Mouse (Mus musculus): ENCODE measurements at regions not wholly inside any gene's neighbourhood (a gene's known extent, or its start where the extent isn't known, plus 50 kb on each side); places are given as distances from the start of the nearest gene placed in this dataset.

DNA sequence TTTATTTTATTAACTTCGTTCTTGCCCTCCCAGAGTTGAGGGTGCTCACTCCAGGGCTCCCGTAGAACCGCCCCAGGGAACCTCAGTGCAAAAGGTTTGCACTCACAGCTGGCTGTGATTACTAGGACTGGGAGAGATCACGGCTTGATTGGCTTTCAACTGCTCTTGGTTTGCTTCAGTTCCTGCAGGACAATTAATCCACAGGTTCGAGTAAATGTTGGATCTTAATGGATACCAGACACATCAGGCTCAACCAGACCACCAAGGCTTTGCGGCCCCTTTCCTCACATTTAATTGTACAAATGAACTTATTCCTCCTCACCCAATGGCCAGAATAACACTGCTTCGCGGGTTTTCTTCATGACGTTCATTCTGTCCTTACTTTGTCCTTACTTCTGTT is 502.9 kb downstream of the Kcnj2 start:
- no peak for DNase-seq (ENCODE audit: low spot score)

DNA sequence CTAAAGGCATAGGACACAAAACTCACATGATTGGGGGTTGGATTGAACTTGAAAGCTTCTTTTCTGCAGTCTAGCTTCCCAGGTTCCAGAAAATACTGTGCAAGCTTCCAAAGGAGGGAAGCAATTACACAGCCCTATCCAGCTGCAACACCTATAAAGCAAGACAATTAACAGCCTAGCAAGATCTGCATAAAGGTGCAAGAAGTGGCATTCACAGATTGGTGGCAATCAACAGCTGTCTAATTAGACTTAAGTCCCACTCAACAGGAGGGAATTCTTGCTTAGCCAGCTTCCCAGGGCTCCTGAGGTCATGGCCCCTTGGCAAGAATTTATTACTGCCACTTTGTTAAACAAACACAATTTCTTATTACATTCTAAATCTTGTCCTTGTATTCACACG is 511.9 kb downstream of the Kcnj2 start:
- no peak for DNase-seq (ENCODE audit: low spot score)

DNA sequence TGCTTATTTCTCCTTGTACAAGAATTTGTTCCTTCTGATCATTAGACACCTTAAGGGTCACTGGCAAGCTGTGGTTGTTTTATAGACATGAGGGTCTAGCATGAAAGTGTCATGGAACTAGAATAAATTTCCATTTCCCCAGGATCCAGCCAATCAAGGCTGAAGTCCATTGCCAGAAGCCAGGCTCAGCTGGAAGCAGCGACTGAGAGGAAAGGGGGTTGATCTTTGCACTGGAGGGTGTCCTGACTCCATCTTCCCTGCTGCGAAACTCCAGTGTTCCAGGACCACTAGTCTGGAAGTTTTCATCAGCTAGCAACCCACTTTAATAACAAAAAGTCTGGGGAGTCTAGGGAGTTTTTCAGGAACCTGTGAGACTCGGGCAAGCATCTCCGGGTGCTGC is 517.0 kb downstream of the Kcnj2 start:
- no peak for DNase-seq (ENCODE audit: low spot score)

DNA sequence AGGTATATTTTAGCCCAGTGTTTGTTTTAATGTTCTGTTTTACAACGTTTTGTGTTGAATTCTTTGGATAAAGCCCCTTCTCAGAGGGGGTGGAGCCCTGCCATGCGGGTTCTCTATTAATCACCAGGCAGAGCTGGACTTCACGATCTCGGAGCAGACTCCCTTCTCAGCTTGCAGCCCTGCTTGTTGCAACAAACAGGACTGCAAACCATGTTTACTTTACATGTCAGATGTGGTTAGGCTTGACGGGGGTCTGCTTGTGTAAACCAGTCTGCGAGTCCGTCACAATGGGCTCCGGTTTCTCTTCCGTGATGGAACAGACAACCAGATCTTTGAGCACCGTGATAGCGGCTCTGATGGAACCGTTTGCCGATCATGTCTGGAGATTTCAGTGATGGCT is 517.6 kb downstream of the Kcnj2 start:
- DNase-seq (ENCODE audit: low spot score) = no peak

DNA sequence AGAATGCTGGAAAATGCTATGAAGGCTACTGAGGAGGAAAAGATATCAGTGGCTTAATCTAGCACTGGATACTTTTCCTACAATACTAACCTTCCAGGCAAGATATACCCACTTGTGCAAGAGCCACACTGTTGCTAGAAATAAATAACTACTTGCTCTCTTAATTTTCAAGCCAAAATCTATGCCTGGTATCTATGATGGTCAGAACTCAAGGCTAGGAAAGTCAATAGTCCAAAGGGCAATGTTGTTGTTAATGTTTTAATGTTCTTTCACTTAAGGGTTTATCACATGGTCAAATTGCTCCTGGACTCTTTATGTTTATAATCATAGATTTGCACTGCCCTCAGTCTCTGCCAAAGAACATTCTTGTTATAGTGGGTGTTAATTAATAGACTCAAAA is 533.5 kb downstream of the Kcnj2 start:
- no peak for DNase-seq (ENCODE audit: low spot score)

DNA sequence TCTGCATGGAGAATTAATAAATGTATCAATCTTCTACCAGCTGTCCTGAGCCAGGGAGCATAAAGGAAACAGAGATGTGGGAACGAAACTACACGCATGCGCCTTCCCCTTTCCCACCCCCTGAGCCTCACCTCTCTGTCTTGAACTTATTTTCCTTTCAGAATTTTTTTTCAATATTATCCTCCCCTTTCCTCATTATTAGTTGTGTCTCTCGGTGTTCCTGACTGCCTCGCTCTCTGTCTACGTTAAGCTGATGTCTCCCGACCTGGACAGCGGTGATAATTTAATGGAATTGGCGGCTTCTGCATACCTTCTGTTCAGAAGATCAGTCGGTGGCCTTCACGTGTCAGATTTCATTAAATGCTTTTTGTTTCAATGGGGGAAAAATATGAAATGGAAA is 539.2 kb downstream of the Kcnj2 start:
- DNase-seq (ENCODE audit: low spot score) = no peak

DNA sequence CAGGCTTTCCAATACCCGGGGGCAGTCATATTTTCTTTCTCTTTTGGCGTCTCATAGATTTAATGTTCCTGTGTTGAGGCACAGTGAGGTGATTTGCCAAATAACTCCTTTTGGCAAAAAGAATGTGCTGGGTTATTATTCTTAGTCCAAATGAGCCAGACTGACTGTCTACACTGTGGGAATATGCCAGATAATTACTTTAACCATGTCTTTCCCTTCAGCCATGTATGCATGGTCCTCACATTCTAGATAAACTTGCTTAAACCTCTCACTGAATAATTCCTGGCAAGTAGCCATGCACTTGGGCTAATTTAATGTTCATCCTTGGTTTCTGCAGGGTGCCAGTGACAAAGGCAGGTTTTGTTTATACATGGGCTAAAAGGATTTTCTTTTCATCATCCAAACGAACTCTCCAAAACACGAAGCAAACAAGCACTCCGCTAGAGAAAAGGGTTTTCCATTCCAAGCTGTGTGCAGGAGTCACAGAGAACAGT is 544.6 kb downstream of the Kcnj2 start:
- no peak for DNase-seq (ENCODE audit: low spot score)

DNA sequence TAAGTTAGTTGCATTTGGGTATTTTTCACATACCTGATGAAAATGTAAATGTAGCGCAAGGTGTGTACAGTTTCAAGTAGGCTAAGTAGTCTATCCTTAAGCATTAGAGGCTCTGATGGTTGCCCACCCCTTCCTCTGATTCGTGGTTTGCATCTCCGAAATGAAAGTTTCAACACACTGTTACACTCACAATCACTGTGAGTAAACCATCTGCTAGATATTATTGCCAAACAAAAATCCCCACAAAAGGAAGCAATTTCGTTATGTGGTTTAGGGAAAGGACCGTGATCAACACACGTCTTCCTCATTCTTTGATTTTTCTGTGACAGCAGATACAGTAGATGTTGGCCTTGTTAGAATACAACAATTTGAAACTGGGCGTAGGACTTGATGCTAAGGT is 577.6 kb downstream of the Kcnj2 start:
- DNase-seq (ENCODE audit: low spot score) = no peak

DNA sequence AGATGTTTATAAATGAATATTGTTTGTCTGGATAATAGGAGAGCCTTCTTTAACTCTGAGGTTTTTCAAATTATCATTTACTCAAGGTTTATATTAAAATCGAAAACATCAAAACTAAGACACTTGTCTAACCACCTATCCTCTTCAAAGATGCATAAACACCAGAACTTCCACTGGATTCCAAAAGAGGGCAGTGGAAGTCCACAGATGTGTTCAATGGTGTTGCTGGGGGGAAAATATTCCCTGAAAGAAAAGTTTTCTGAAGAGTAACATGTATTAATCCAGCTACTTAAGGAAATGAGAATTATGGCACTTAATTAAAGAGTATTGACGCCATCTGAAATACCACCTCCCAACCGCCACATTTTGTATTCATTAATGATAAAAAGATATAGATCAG is 586.9 kb downstream of the Kcnj2 start:
- DNase-seq (ENCODE audit: low spot score) = peak; percentile 2

DNA sequence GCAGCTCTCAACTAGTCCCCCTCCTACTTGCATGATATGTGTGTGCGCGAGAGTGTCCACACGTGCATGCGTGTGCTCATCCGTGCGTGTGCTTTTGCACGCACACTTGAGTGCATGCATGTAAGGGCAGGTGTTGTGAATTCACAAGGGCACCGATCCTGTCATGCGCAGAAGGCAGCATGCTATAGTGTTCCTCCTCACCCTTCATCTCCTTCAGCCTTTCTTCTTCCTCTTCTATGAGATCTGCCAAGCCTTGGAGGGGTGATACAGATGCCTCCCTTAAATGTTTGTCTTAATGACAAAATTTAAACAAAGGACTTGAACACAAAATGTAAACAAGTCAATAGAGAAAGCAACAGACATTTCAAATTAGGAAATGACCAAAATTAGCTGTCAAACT is 591.8 kb downstream of the Kcnj2 start:
- DNase-seq (ENCODE audit: low spot score) = no peak

DNA sequence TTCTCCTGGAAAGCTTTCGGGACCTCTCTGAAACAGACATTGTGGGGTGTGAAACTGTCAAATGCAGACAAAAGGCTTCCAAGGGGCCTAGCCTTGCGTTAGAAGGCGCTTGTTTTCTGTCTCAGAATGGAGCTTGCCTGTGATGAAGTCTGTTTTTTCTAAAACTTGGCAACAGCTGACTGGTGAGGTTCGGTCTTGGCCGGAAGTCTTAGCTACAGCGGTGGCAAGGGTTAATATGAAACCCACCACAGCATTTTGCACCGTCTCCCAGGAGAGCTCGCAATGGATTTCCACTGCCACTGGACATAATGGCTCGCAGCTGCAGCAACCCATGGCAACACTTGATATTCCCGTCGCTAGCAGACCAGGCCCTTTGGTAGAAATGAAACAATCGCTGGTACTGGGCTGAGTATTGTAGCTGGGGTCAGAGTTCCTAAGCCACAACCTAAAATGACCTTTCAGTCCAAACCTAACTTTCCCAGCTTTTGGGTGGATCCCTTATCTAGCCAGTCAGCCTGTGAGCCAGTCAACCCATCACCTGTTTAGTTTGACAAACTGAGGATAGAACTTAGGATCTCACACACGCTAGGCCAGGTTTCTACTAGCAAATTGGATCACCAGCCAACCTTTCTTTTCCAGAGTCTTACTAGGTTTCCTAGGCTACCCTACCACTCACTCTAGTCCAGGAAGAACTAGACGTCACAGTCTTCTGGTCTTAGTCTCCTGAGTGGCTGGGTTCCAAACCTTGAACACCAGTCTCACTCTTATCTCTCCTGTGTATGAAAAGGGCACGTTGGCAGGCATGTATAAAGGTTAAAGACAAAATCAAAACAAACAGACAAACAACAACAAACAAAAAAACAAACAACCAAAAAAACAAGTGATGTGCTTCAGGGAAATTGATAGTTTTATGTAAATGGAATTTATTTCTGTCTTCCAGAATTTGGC is 592.7 kb downstream of the Kcnj2 start:
- no peak for DNase-seq (ENCODE audit: low spot score)

DNA sequence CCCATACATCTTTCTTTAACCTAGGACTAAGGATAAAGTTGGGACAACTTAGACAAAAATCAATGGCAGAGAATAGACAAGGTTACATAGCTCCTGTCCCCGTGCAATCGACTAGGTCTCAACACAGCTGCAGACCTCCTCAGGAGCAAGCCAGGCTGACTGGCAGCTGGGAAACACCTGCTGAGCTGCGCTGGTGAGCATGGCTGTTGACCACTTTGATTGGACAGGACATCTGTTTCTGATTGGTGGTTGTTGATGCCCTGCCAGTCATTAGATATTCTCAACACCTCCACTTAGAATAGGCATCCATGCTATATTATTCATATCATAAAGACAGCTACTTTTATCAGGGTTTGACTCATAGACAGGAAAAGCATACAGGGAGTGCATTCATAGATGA is 597.3 kb downstream of the Kcnj2 start:
- DNase-seq (ENCODE audit: low spot score) = no peak

DNA sequence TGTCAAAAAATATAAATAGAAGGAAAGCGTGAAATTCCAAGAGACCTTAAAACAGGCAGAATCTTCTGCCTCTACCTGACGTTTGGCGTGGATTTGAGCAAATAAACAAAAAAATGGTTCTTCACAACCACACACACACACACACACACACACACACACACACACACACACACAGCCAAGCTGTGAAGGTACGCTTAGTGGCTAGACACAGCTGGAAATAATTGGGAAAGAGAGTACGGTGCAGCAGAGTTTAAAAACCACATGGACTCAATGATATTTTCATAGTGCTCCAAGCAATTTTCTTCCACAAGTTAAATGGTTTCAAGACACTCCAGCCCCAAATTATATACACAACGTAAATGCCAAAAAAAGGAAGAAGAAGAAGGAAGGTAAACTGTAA is 600.4 kb downstream of the Kcnj2 start:
- no peak for DNase-seq (ENCODE audit: low spot score)

DNA sequence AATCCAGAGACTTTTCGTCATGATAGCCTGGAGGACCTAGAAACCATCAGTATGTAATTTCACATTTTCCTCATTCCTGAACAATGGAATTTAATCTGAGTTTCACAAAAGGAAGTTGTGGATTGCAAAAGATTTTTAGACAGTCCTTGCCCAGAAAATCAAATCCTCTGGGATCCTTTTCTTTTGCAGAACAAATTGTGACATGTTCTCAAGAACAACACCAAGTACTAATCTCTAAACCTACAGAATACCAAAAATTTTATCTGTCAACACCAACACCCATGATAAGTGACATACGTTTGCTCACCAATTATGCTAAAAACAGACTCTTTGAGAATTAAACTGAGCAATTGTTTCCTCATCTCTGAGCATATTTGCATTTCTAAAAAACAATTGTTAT is 605.9 kb downstream of the Kcnj2 start:
- no peak for DNase-seq (ENCODE audit: low spot score)

DNA sequence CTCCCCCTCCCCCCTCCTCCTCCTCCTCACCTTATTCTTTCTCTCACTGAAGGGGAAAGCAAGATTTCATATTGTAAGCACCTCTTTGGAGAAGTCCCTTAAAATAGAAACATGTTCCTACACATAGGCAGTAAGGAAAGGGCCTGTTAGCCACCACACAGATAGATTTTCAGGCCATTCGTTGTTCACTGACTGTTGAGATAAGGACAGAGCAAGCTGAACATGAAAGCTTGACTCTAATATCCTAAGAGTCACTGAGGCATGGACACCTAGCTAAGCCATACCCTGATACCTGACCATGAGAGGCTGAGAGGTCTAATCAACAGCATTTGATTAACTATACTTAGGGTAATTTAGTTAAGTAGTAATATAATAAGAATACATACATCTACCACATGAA is 609.7 kb downstream of the Kcnj2 start:
- DNase-seq (ENCODE audit: low spot score) = no peak

DNA sequence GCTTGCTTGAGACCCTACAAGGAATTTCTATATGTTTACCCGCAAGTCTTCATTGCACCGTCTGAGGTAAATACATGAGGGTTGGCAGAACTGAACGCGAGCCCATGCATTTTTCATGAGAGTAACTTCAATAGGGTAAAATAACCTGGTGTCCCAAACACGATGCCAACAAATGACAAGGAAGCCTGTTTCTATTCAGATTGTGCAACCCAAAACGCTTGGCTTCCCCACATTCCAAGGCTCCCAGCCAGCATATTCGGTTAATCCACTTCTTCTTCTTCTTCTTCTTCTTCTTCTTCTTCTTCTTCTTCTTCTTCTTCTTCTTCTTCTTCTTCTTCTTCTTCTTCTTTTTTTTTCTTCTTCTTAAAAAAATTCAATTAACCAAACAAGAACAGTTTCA is 616.4 kb downstream of the Kcnj2 start:
- peak; percentile 7 for DNase-seq (ENCODE audit: low spot score)

DNA sequence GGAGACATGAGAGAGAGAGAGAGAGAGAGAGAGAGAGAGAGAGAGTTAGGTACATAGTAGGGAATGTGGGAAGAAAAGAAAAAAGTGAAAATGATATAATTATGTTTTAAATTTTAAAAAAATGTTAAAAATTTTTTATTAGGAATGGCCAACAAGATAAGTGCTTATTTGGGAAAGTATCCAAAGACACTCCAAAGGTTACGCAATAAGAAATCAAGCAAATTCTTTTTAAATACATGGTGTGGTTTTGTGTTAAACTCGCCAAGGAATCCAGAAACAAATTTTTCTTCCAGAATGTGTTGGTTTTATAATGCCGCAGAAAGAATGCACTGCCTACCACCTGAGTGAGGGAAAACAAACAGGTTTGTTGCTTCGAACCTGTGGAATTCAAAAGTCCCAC is 617.9 kb downstream of the Kcnj2 start:
- DNase-seq (ENCODE audit: low spot score) = peak; percentile 32

DNA sequence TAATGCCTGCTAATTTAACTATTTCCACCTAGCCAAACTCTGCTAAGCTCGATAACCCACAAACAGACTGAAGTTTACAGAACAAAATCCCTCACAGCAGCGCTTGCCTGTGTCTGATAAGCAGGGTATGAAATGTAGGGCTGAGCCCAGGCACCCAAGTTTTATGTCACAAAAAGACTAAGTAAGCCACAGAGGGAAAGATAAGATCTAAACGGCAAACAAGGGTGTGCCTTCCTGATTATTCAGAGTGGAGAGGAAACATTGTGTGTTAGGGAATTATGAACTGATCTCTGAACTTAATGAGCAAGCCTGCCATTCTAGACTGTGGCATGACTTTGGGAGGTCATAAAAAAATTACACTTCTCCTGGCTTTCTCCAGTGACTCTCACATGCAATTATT is 621.8 kb downstream of the Kcnj2 start:
- DNase-seq (ENCODE audit: low spot score) = peak; percentile 2

DNA sequence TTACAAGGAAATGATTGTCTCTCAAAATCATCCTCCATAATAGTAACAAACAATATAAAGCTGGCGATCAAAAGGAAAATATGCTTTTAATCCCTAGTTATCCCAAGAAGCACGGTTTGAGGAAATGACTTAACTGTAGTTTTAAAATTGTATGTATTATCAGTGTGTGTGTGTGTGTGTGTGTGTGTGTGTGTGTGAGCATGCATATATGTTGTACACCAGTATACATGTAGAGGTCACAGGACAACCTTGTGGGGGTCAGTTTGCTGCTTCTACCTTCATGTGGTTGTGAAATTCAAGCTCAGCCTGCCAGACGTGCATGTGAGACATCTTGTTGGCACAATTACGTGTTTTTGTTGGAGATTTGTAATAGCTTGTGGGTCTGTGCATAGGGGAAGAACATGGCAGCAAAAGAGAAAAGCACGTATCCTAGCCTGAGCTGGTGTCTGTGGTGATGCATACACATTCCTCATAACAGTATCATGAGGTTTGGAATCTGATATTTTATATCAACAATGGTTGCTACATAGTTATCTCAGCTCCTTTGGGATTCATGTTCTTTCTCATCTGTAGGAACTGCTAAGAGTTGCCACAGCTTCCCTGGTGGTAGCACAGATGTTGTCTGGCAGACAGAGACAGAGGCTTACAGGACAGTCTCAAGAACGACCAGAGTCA is 622.4 kb downstream of the Kcnj2 start:
- DNase-seq (ENCODE audit: low spot score) = no peak

DNA sequence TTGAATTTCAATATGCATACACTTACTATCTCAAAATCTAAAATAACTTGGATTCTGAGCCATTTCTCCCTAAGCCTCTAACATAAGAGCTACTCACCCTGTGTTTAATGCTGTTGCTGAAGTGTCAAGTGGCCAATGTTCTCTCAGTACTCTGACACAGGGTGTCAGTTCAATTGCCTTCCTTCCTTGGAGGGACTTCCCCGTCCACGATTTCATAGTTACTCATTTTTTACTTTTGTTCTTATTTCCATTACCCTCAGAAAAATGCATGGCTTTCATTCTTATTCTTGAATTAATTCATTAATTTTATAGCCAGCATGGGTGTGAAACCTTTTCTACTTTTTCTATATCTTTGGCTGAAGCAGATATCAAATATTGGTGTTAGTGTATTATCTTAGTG is 623.9 kb downstream of the Kcnj2 start:
- no peak for DNase-seq (ENCODE audit: low spot score)

DNA sequence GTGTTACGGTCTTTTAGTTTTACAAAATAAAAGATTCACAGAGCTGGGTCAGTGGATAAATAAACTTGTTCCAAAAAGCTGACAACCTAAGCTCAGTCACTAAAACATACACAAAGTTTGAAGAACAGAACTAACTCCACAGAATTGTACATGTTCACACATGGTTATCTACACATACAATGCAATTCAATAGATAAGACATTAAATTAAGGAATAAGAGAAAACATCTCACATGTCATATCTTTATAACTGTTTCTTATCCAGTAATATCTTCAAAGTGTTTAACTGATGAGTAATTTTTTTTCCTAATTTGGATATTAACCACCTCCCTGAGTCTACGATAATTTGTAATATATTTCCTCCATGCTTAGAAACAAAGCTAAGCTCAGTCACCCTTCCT is 625.5 kb downstream of the Kcnj2 start:
- no peak for DNase-seq (ENCODE audit: low spot score)

DNA sequence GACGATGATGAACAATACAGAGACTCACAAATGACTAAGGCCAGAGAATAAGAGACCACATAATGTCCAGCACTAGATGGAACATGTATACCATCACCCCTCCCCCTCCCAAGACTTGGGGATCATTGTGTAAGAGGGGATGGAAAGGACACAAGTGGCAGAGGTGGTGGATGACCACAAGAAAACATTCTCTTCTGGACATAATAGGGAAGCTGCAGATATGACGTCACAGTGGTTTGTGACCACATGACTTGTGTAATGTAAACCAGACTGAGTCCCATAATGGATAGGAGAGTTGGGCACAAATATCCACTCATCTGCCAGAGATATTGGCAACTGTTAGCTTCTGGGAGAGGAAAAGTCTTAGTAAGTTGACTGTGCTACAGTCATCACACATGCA is 630.7 kb downstream of the Kcnj2 start:
- DNase-seq (ENCODE audit: low spot score) = no peak

DNA sequence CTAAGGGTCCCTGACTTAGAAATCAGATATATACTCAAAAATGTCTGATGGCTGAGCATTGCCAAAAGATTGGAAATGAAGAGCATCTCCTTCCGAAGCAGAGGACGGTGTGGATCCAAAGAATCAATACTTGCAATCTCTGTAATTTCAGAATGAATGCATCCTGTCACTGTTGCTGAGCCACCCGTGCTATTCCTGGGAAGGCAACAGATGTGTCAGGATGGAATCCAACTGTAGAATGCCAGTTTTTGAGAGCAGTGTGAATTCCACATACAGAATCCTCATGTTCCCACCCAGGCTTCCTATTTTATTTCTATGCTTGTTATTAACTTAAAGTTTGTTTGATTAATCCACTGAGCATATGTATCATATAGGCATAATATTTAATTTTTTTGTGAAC is 633.9 kb downstream of the Kcnj2 start:
- DNase-seq (ENCODE audit: low spot score) = no peak

DNA sequence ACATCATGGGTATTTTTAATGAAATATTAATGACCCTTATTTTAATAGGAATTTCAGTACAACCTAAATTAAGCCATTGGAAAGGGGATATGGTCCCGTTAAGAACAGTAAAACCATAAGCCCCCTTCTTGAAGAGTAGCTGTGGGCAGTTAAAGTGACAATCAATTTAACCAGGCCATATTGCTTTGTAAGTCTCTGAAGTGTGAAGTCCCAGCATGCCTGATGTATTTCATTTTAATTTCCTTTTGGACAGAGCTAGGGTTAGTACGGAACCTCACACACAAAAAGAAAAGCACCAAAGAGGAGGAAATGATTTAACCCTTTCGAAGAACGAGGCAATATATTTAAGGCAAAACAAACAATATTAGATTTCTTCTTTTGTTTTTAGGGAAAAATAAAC is 640.9 kb downstream of the Kcnj2 start:
- DNase-seq (ENCODE audit: low spot score) = no peak
